Mouse (Mus musculus): ENCODE data around the gene Cib1.

Cib1 gene

GRCm38 (mm10) chr7:80232489-80233029, at the start of gene Cib1, which contains the start of gene Gdpgp1:
Cib1 (minus strand) TSS chr7:80232813.
Gdpgp1 (plus strand) TSS chr7:80232865.
- DNase-seq (ENCODE audit: low read depth, low spot score), result peak; percentile 84

GRCm38 (mm10) chr7:80281646-80282045, 49.0 kb upstream of the Cib1 start:
- DNase-seq (ENCODE audit: low read depth, low spot score), result no peak

GRCm38 (mm10) chr7:80280998-80281397, 48.4 kb upstream of the Cib1 start:
- no peak for DNase-seq (ENCODE audit: low read depth, low spot score)

GRCm38 (mm10) chr7:80280032-80280431, 47.4 kb upstream of the Cib1 start:
- no peak for DNase-seq (ENCODE audit: low read depth, low spot score)

- DNase-seq (ENCODE audit: low read depth, low spot score), result no peak
Observed at GRCm38 (mm10) chr7:80276374-80276773, 43.8 kb upstream of the Cib1 start.

- no peak for DNase-seq (ENCODE audit: low read depth, low spot score)
Observed at GRCm38 (mm10) chr7:80273456-80273855, 40.8 kb upstream of the Cib1 start.

- DNase-seq (ENCODE audit: low read depth, low spot score), result no peak
Observed at GRCm38 (mm10) chr7:80269751-80270255, 37.2 kb upstream of the Cib1 start.

GRCm38 (mm10) chr7:80268897-80269750, 36.5 kb upstream of the Cib1 start, which contains the start of gene Vps33b:
Vps33b (plus strand) TSS chr7:80269649.
- DNase-seq (ENCODE audit: low read depth, low spot score), result peak; percentile 94

- no peak for DNase-seq (ENCODE audit: low read depth, low spot score)
Observed at GRCm38 (mm10) chr7:80267764-80268163, 35.2 kb upstream of the Cib1 start.

GRCm38 (mm10) chr7:80264606-80265005, 32.0 kb upstream of the Cib1 start:
- no peak for DNase-seq (ENCODE audit: low read depth, low spot score)

GRCm38 (mm10) chr7:80261372-80261990, 28.9 kb upstream of the Cib1 start:
- peak; percentile 50 for DNase-seq (ENCODE audit: low read depth, low spot score)

GRCm38 (mm10) chr7:80260625-80261371, 28.2 kb upstream of the Cib1 start, which contains the start of gene Ngrn:
Ngrn (plus strand) TSS chr7:80261215.
- peak; percentile 79 for DNase-seq (ENCODE audit: low read depth, low spot score)

GRCm38 (mm10) chr7:80257706-80258105, 25.1 kb upstream of the Cib1 start:
- no peak for DNase-seq (ENCODE audit: low read depth, low spot score)

GRCm38 (mm10) chr7:80255981-80256380, 23.4 kb upstream of the Cib1 start:
- no peak for DNase-seq (ENCODE audit: low read depth, low spot score)

GRCm38 (mm10) chr7:80252886-80253285, 20.3 kb upstream of the Cib1 start:
- no peak for DNase-seq (ENCODE audit: low read depth, low spot score)

GRCm38 (mm10) chr7:80252437-80252836, 19.8 kb upstream of the Cib1 start:
- no peak for DNase-seq (ENCODE audit: low read depth, low spot score)

- DNase-seq (ENCODE audit: low read depth, low spot score), result no peak
Observed at GRCm38 (mm10) chr7:80246859-80247258, 14.2 kb upstream of the Cib1 start.

- peak; percentile 95 for DNase-seq (ENCODE audit: low read depth, low spot score)
Observed at GRCm38 (mm10) chr7:80246148-80246721, 13.6 kb upstream of the Cib1 start, which contains the start of gene Ttll13. Ttll13 (plus strand) TSS chr7:80246376.

GRCm38 (mm10) chr7:80244851-80245250, 12.2 kb upstream of the Cib1 start:
- DNase-seq (ENCODE audit: low read depth, low spot score), result no peak

- no peak for DNase-seq (ENCODE audit: low read depth, low spot score)
Observed at GRCm38 (mm10) chr7:80241661-80242060, 9.0 kb upstream of the Cib1 start.

GRCm38 (mm10) chr7:80238542-80238941, 5.9 kb upstream of the Cib1 start:
- DNase-seq (ENCODE audit: low read depth, low spot score), result no peak
